Mouse (Mus musculus): ENCODE data around the gene Dnah2. TPM values are rescaled to one million over a fixed set of nuclear protein-coding genes. Genes with fewer than 3 reads are reported as not detected.

Dnah2 gene
- total and polyA plus RNA-seq, 3 experiments = 0.04 to 0.07 TPM; not detected in 1

- H3K27ac ChIP-seq (ENCODE audit: control insufficient read depth, low read depth, low read length) = no peak overlapping the region
- H3K9me3 ChIP-seq (replicated peaks; ENCODE audit: insufficient read depth, low read length) = no peaks in the 10 kb centered on the region
- H3K79me2 ChIP-seq (ENCODE audit: control insufficient read depth, insufficient read depth, low read length, poor library complexity) = peaks cover 34% of the 10 kb centered on the region
- no peak overlapping the region for H3K9ac ChIP-seq (ENCODE audit: control insufficient read depth, low read depth, low read length, poor library complexity, severe bottlenecking)
- H3K36me3 ChIP-seq (ENCODE audit: control insufficient read depth in 1 of 2, insufficient read depth in 2 of 2, low read length in 2 of 2) = peaks cover 2% of the 10 kb centered on the region in 2 experiments; a peak in 1 of 4 replicates
- TF ChIP-seq ZMIZ1 (IDR thresholded peaks at IDR 0.05; ENCODE audit: low read depth, low read length) = no peak
- no peak for TF ChIP-seq JUND (IDR thresholded peaks at IDR 0.05; ENCODE audit: low read depth, low read length)
- TF ChIP-seq MEF2A (IDR thresholded peaks at IDR 0.05; ENCODE audit: extremely low read depth, insufficient replicate concordance, low read depth, low read length, poor library complexity, severe bottlenecking) = no peak
- no peak for TF ChIP-seq MAZ (IDR thresholded peaks at IDR 0.05; ENCODE audit: low read depth, low read length)
- no peak for TF ChIP-seq CHD1 (IDR thresholded peaks at IDR 0.05; ENCODE audit: low read depth, low read length)
- no peak for TF ChIP-seq TBP (IDR thresholded peaks at IDR 0.05; ENCODE audit: low read depth, low read length)
- TF ChIP-seq MXI1 (IDR thresholded peaks at IDR 0.05; ENCODE audit: low read depth, low read length) = no peak
- TF ChIP-seq MYB (IDR thresholded peaks at IDR 0.05; ENCODE audit: low read depth, low read length) = no peak
- TF ChIP-seq RAD21 (IDR thresholded peaks at IDR 0.05; ENCODE audit: low read depth, low read length) = no peak
- no peak for TF ChIP-seq KAT2A (conservative IDR thresholded peaks at IDR 0.05; ENCODE audit: low read depth, low read length)
- TF ChIP-seq GABPA (IDR thresholded peaks at IDR 0.05; ENCODE audit: low read depth, low read length) = no peak
- no peak for TF ChIP-seq MYC (IDR thresholded peaks at IDR 0.05; ENCODE audit: low read depth, low read length)
- TF ChIP-seq TAL1 (IDR thresholded peaks at IDR 0.05; ENCODE audit: low read length) = no peak
- TF ChIP-seq ELF1 (IDR thresholded peaks at IDR 0.05; ENCODE audit: low read depth, low read length) = no peak
- TF ChIP-seq ZC3H11A (IDR thresholded peaks at IDR 0.05; ENCODE audit: low read depth, low read length) = no peak
- no peak for DNase-seq (ENCODE audit: low read depth, low spot score)
- no peak overlapping the region for H3K4me3 ChIP-seq (ENCODE audit: control insufficient read depth in 1 of 2, insufficient read depth in 1 of 2, low read depth in 2 of 2, low read length in 2 of 2)
- H3K4me1 ChIP-seq (ENCODE audit: control insufficient read depth in 1 of 2, insufficient read depth in 2 of 2, low read length in 2 of 2) = peaks cover 0 to 7% of the 10 kb centered on the region in 2 experiments; a peak in 2 of 4 replicates
- no peaks in the 10 kb centered on the region for H3K27me3 ChIP-seq (ENCODE audit: control insufficient read depth in 1 of 2, insufficient read depth in 2 of 2, low read length in 2 of 2)
These were observed 142.6 kb downstream of the Dnah2 start for GRCm38 (mm10) chr11:69406282-69406681.

GRCm38 (mm10) chr11:69405397-69406200, 143.3 kb downstream of the Dnah2 start:
- H3K27me3 ChIP-seq (ENCODE audit: control insufficient read depth in 1 of 2, insufficient read depth in 2 of 2, low read length in 2 of 2) = no peaks in the 10 kb centered on the region
- peaks cover 29% of the 10 kb centered on the region for H3K79me2 ChIP-seq (ENCODE audit: control insufficient read depth, insufficient read depth, low read length, poor library complexity)
- no peaks in the 10 kb centered on the region for H3K9me3 ChIP-seq (replicated peaks; ENCODE audit: insufficient read depth, low read length)
- H3K27ac ChIP-seq (ENCODE audit: control insufficient read depth, low read depth, low read length) = no peak overlapping the region
- no peak for TF ChIP-seq TCF12 (IDR thresholded peaks at IDR 0.05; ENCODE audit: low read depth, low read length)
- TF ChIP-seq MYB (IDR thresholded peaks at IDR 0.05; ENCODE audit: low read depth, low read length) = no peak
- TF ChIP-seq ETS1 (IDR thresholded peaks at IDR 0.05; ENCODE audit: low read depth, low read length) = no peak
- no peak for TF ChIP-seq UBTF (IDR thresholded peaks at IDR 0.05; ENCODE audit: borderline replicate concordance, insufficient read depth, low read depth, low read length)
- H3K9ac ChIP-seq (ENCODE audit: control insufficient read depth, low read depth, low read length, poor library complexity, severe bottlenecking) = no peak overlapping the region
- no peak for DNase-seq (ENCODE audit: low read depth, low spot score)
- H3K4me3 ChIP-seq (ENCODE audit: control insufficient read depth in 1 of 2, insufficient read depth in 1 of 2, low read depth in 2 of 2, low read length in 2 of 2) = no peak overlapping the region
- peaks cover 0 to 7% of the 10 kb centered on the region in 2 experiments; a peak in 2 of 4 replicates for H3K4me1 ChIP-seq (ENCODE audit: control insufficient read depth in 1 of 2, insufficient read depth in 2 of 2, low read length in 2 of 2)
- H3K36me3 ChIP-seq (ENCODE audit: control insufficient read depth in 1 of 2, insufficient read depth in 2 of 2, low read length in 2 of 2) = peaks cover 2% of the 10 kb centered on the region in 2 experiments; a peak in 1 of 4 replicates

Data from MEL (cell line).